Mouse (Mus musculus): Measurements from ENCODE around the gene Arl5a. TPM values are rescaled to one million over a fixed set of nuclear protein-coding genes. Genes with fewer than 3 reads are reported as not detected.

The Arl5a gene
- polyA plus RNA-seq (2021; fragmentation: Nextera tagmentation) = 7.0 and 8.4 TPM in 2 replicates
- long read RNA-seq, experiment 1, full-length matches to known transcripts = 1 of 28 reads
- long read RNA-seq, experiment 1, partial matches to known transcripts = 0 of 28 reads
- long read RNA-seq, experiment 1, other reads (novel, unspliced or antisense) = 27 of 28 reads
- long read RNA-seq, experiment 2, full-length matches to known transcripts = 4 of 45 reads
- long read RNA-seq, experiment 2, partial matches to known transcripts = 3 of 45 reads
- long read RNA-seq, experiment 2, other reads (novel, unspliced or antisense) = 38 of 45 reads

DNA sequence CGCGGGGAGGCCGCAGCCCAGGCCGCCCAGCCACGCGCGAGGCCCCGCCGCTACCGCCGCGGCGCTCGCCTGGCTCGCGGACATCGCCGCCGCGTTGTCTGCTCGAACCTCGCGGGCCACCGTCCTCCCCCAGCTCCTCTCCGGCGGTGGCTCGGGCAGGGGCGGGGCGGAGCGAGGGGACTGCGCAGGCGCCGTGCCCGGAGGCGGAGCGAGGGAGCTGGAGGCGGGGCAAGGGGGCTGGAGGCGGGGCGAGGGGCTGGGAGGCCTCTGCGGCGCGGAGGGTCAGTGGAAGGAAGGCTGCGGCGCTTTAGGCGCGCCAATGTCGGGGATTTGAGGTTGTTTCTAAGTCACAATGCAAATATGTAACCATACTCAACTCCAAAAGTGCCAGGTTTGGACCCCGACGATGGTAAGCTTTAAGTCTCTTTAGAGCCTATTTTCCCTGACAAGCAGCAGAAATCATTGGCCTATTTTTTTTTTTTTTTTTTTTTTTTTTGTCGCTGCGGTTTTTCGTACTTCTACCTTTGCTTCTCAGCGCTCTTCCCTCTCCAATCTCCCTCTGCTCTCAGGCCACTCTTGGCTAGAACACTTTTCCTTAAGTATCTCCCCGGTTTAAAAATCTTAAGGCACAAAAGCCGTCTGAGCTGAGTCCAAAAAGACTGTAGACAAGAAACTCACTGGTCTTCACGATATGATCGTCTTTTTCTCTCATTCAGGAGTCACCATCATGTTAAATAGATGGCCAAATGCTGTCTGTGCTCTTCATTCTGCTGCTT, at the start of gene Arl5a:
Arl5a (minus strand) TSS at position 155 of the 776 bp plus-strand sequence.

DNA sequence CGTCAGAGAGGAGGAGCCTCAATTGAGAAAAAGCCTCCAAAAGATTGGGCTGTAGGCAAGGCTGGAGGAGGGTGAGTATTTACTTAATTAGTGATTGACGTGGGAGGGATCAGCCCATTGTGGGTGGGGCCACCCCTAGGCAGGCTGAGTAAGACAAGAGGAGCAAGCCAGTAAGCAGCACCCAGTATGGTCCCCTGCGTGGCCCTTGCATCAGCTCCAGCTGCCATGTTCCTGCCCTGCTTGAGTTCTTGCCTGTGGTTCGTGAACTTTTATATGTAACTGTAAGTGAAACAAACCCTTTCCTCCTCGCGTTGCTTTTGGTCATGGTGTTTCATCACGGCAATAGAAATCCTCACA, 46.3 kb downstream of the Arl5a start, which contains the start of gene Neb:
Neb (minus strand) TSS at position 27 of the 357 bp plus-strand sequence.

Other genes with a start within 250 kb of the Arl5a start
- 0.34 and 0.43 TPM in 2 replicates for gene Neb, start 46.4 kb downstream of the Arl5a start, polyA plus RNA-seq (2021; fragmentation: Nextera tagmentation)